Mouse (Mus musculus) midbrain, embryonic 10.5 days (tissue): ENCODE data around the gene Gsk3b. TPM values are rescaled to one million over a fixed set of nuclear protein-coding genes. Genes with fewer than 3 reads are reported as not detected.

Experiments used
- DNase-seq: peaks from one replicate; pipeline ENCODE4 v3.0.0-alpha.2; 2017; ENCODE audit warnings: low spot score
- H3K27ac ChIP-seq: fragments of 300-500 bp; sonication (generic); replicated peaks from 2 replicates; pipeline ENCODE4 v1.5.1; 2016; ENCODE audit warnings: mild to moderate bottlenecking
- H3K27me3 ChIP-seq: fragments of 300-500 bp; sonication (generic); 2 replicates; pipeline ENCODE4 v1.6.1; 2016; ENCODE audit warnings: low read depth, mild to moderate bottlenecking; ENCODE audit not compliant: poor library complexity, severe bottlenecking
- H3K36me3 ChIP-seq: fragments of 300-500 bp; sonication (generic); 2 replicates; pipeline ENCODE4 v1.6.1; 2016; ENCODE audit warnings: mild to moderate bottlenecking, moderate library complexity
- H3K4me1 ChIP-seq: fragments of 300-500 bp; sonication (generic); 2 replicates; pipeline ENCODE4 v1.6.1; 2016
- H3K4me3 ChIP-seq: fragments of 300-500 bp; sonication (generic); 2 replicates; pipeline ENCODE4 v1.5.1; 2016; ENCODE audit warnings: mild to moderate bottlenecking, moderate library complexity
- H3K9me3 ChIP-seq: fragments of 300-500 bp; sonication (generic); replicated peaks from 2 replicates; pipeline ENCODE4 v1.6.1; 2016; ENCODE audit warnings: mild to moderate bottlenecking
- WGBS: fragments of 180-500 bp; shearing (Covaris S2); methylation state at CpG from one replicate; pipeline ENCODE4 v1.1.7; 2016; 5-methylcytosine and 5-hydroxymethylcytosine counted together
- polyA plus RNA-seq: library from polyadenylated mRNA; unstranded; fragments of >200 nt; fragmentation: Nextera tagmentation; extraction: Ambion mirVana; gene quantifications from 2 replicates; pipeline ENCODE4 v1.2.1, GENCODE M21; 2016

The Gsk3b gene
- polyA plus RNA-seq, 1 experiment from 2014 or later, result 72.9 TPM

- no peak for DNase-seq
These were observed 808 bp downstream of the Gsk3b start for GRCm38 (mm10) chr16:38089447-38090170.

GRCm38 (mm10) chr16:38090341-38091005, 1.7 kb downstream of the Gsk3b start:
- H3K27ac ChIP-seq, result peak overlapping the region; percentile 99
- DNase-seq, result peak; percentile 32
- H3K9me3 ChIP-seq, result no peaks in the 10 kb centered on the region
- H3K27me3 ChIP-seq, result no peaks in the 10 kb centered on the region
- H3K36me3 ChIP-seq, result peaks cover 12% of the 10 kb centered on the region; the same call in 1 of the 2 replicates
- H3K4me3 ChIP-seq, result peak overlapping the region; percentile 95
- WGBS, result under 1% methylated on average over 17 of the region's 17 CpGs
- H3K4me1 ChIP-seq, result peaks cover 55% of the 10 kb centered on the region

More at GRCm38 (mm10) chr16:38089447-38090170, 808 bp downstream of the Gsk3b start:
- no peaks in the 10 kb centered on the region for H3K27me3 ChIP-seq
- H3K4me3 ChIP-seq, result peak overlapping the region; percentile 95
- under 1% methylated on average over 75 of the region's 76 CpGs for WGBS
- peaks cover 47% of the 10 kb centered on the region for H3K4me1 ChIP-seq
- peak overlapping the region; percentile 99 for H3K27ac ChIP-seq
- peaks cover 10% of the 10 kb centered on the region; the same call in 1 of the 2 replicates for H3K36me3 ChIP-seq
- H3K9me3 ChIP-seq, result no peaks in the 10 kb centered on the region

- no peaks in the 10 kb centered on the region for H3K27me3 ChIP-seq
- H3K4me1 ChIP-seq, result peaks cover 61% of the 10 kb centered on the region
- WGBS, result under 1% methylated on average over 5 of the region's 5 CpGs
- no peaks in the 10 kb centered on the region for H3K9me3 ChIP-seq
- peaks cover 17% of the 10 kb centered on the region for H3K36me3 ChIP-seq
- H3K27ac ChIP-seq, result peak overlapping the region; percentile 99
- H3K4me3 ChIP-seq, result peak overlapping the region; percentile 95
- DNase-seq, result no peak
These were observed 2.2 kb downstream of the Gsk3b start for GRCm38 (mm10) chr16:38091041-38091440.

GRCm38 (mm10) chr16:38091706-38092105, 2.9 kb downstream of the Gsk3b start:
- DNase-seq, result no peak
- Histone ChIP-seq H3K27me3 (no peaks in the 10 kb centered on the region), H3K9me3 (no peaks in the 10 kb centered on the region), H3K4me3 (peak overlapping the region; percentile 95), H3K27ac (peak overlapping the region; percentile 99; the same call in 1 of the 2 replicates), H3K4me1 (peaks cover 59% of the 10 kb centered on the region), H3K36me3 (peaks cover 21% of the 10 kb centered on the region)
- 40% methylated on average over 5 of the region's 5 CpGs for WGBS

- peaks cover 51% of the 10 kb centered on the region for H3K4me1 ChIP-seq
- H3K36me3 ChIP-seq, result peaks cover 25% of the 10 kb centered on the region
- DNase-seq, result peak; percentile 14
- peak overlapping the region; percentile 95 for H3K4me3 ChIP-seq
- peak overlapping the region; percentile 1; the same call in 1 of the 2 replicates for H3K27ac ChIP-seq
- H3K9me3 ChIP-seq, result no peaks in the 10 kb centered on the region
- no peaks in the 10 kb centered on the region for H3K27me3 ChIP-seq
- WGBS, result 14% methylated on average over 4 of the region's 4 CpGs
These were observed 3.8 kb downstream of the Gsk3b start for GRCm38 (mm10) chr16:38092598-38092997.

GRCm38 (mm10) chr16:38095181-38095851, 6.5 kb downstream of the Gsk3b start:
- peaks cover 52% of the 10 kb centered on the region for H3K36me3 ChIP-seq
- H3K27ac ChIP-seq, result no peak overlapping the region
- H3K9me3 ChIP-seq, result no peaks in the 10 kb centered on the region; the same call in 1 of the 2 replicates
- WGBS, result 87% methylated on average over 5 of the region's 5 CpGs
- no peak for DNase-seq
- H3K4me3 ChIP-seq, result peak overlapping the region; percentile 14; the same call in 1 of the 2 replicates
- peaks cover 46% of the 10 kb centered on the region for H3K4me1 ChIP-seq
- no peaks in the 10 kb centered on the region for H3K27me3 ChIP-seq

- H3K36me3 ChIP-seq, result peaks cover 71% of the 10 kb centered on the region
- WGBS, result 91% methylated on average over 9 of the region's 9 CpGs
- H3K4me1 ChIP-seq, result peaks cover 38% of the 10 kb centered on the region
- no peaks in the 10 kb centered on the region for H3K27me3 ChIP-seq
- H3K9me3 ChIP-seq, result no peaks in the 10 kb centered on the region; the same call in 1 of the 2 replicates
- H3K27ac ChIP-seq, result no peak overlapping the region
- no peak overlapping the region for H3K4me3 ChIP-seq
- DNase-seq, result no peak
These were observed 8.7 kb downstream of the Gsk3b start for GRCm38 (mm10) chr16:38097521-38097920.

GRCm38 (mm10) chr16:38099325-38099724, 10.5 kb downstream of the Gsk3b start:
- Histone ChIP-seq H3K27me3 (no peaks in the 10 kb centered on the region), H3K36me3 (peaks cover 74% of the 10 kb centered on the region), H3K4me1 (peaks cover 21% of the 10 kb centered on the region), H3K9me3 (no peaks in the 10 kb centered on the region; the same call in 1 of the 2 replicates), H3K4me3 (no peak overlapping the region), H3K27ac (no peak overlapping the region)
- no peak for DNase-seq

- Histone ChIP-seq H3K36me3 (peaks cover 75% of the 10 kb centered on the region), H3K4me3 (no peak overlapping the region), H3K4me1 (peaks cover 9% of the 10 kb centered on the region), H3K27ac (no peak overlapping the region), H3K27me3 (no peaks in the 10 kb centered on the region), H3K9me3 (no peaks in the 10 kb centered on the region; the same call in 1 of the 2 replicates)
- 93% methylated on average over 2 of the region's 2 CpGs for WGBS
- DNase-seq, result no peak
These were observed 11.8 kb downstream of the Gsk3b start for GRCm38 (mm10) chr16:38100569-38100968.

GRCm38 (mm10) chr16:38105453-38105852, 16.7 kb downstream of the Gsk3b start:
- Histone ChIP-seq H3K27ac (no peak overlapping the region), H3K36me3 (peaks cover 67% of the 10 kb centered on the region), H3K4me1 (0 out of 2 replicates have a peak, but pooled peaks cover 2% of the 10 kb centered on the region), H3K27me3 (no peaks in the 10 kb centered on the region), H3K4me3 (no peak overlapping the region), H3K9me3 (no peaks in the 10 kb centered on the region)
- 95% methylated on average over 2 of the region's 2 CpGs for WGBS
- no peak for DNase-seq

- Histone ChIP-seq H3K4me3 (no peak overlapping the region), H3K27ac (no peak overlapping the region), H3K4me1 (0 out of 2 replicates have a peak, but pooled peaks cover 2% of the 10 kb centered on the region), H3K9me3 (no peaks in the 10 kb centered on the region), H3K27me3 (no peaks in the 10 kb centered on the region), H3K36me3 (peaks cover 57% of the 10 kb centered on the region)
- 95% methylated on average over 3 of the region's 3 CpGs for WGBS
- no peak for DNase-seq
These were observed 17.7 kb downstream of the Gsk3b start for GRCm38 (mm10) chr16:38106542-38106941.

- 94% methylated on average over 9 of the region's 9 CpGs for WGBS
- peaks cover 52% of the 10 kb centered on the region for H3K36me3 ChIP-seq
- DNase-seq, result no peak
- no peak overlapping the region for H3K27ac ChIP-seq
- H3K4me1 ChIP-seq, result peaks cover 5% of the 10 kb centered on the region; the same call in 1 of the 2 replicates
- H3K27me3 ChIP-seq, result no peaks in the 10 kb centered on the region
- H3K9me3 ChIP-seq, result no peaks in the 10 kb centered on the region
- no peak overlapping the region for H3K4me3 ChIP-seq
These were observed 21.2 kb downstream of the Gsk3b start for GRCm38 (mm10) chr16:38110001-38110400.
